Mouse (Mus musculus) heart, postnatal 14 days (tissue): Measurements from ENCODE around the gene Pnp. TPM values are rescaled to one million over a fixed set of nuclear protein-coding genes. Genes with fewer than 3 reads are reported as not detected.
"Not testable (repeated sequence)": the region's sequence is repeated elsewhere in the genome, so short reads cannot be mapped to it uniquely, and the experiment has no call there.

Experiments used
- DNase-seq, 2 experiments: peaks; one replicate each; pipeline ENCODE4 v3.0.0; 2021 to 2022
- intact Hi-C: fragments of 180-260 bp; cut with DNase I; formaldehyde crosslinking; loops from one replicate; pipeline ENCODE4 v1.15.1; 2025
- long read RNA-seq, 2 experiments: library from polyadenylated mRNA; stranded (forward); transcript quantifications; one replicate each; pipeline ENCODE4 v2.0.0; 2021
- total RNA-seq, 2 experiments: library from RNA; stranded (reverse); gene quantifications; 2 replicates each; pipeline ENCODE4 v1.2.3; 2021

The Pnp gene
- total RNA-seq: 10 to 100 TPM; 15.6 to 17.3 TPM
- long read RNA-seq, experiment 1, transcript Pnp-201 (6 exons, 2,942 nt): major isoform, 15 of 16 reads
- long read RNA-seq, experiment 1, partial matches to known transcripts: 1 of 16 reads
- long read RNA-seq, experiment 1, other reads (novel, unspliced or antisense): 0 of 16 reads
- long read RNA-seq, experiment 2, transcript Pnp-201 (6 exons, 2,942 nt): major isoform, 17 of 17 reads
- long read RNA-seq, experiment 2, partial matches to known transcripts: 0 of 17 reads
- long read RNA-seq, experiment 2, other reads (novel, unspliced or antisense): 0 of 17 reads

DNA sequence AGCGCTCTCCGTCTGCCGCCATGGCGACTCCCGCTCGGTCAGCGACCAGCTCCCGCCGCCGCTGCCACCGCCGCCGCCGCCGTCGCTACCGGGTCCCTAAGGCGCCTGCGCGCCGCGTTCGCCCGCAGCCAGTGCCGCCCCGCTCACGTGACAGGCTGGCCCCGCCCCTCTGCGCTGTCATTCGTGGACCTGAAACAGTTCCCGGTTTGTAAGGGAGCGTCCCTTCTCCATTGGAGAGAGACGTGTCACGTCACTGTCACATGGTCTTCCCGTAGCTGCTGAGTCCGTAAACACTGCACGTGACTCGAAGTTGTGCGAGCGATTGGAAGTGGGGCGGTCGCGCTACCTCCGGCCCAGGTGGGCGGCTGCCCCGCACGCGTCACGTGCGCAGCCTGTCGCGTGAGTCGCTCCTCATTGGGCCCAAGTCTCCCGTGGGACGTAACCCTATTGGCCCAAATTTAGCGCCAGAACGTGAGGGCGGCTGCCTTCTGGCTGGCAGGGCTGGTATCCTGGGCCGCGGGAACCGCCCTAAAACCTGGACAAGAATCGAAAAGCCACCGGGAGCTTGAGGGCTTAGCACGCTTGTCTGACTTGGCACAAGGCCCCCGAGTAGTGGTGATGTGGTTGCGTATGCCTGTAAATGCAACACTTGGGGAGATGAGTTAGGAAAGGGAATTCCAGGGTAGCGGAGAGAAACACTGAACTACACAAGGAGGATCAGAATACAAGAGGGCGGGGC is at the start of gene Pnp, which contains the start of gene Pip4p1:
TSS of gene Pnp (plus strand) at position 329 of the 739 bp plus-strand sequence.
TSS of gene Pip4p1 (minus strand) at position 103 of the 739 bp plus-strand sequence.
- peak; percentile 99 for DNase-seq
- intact Hi-C loops: no loop called here

DNA sequence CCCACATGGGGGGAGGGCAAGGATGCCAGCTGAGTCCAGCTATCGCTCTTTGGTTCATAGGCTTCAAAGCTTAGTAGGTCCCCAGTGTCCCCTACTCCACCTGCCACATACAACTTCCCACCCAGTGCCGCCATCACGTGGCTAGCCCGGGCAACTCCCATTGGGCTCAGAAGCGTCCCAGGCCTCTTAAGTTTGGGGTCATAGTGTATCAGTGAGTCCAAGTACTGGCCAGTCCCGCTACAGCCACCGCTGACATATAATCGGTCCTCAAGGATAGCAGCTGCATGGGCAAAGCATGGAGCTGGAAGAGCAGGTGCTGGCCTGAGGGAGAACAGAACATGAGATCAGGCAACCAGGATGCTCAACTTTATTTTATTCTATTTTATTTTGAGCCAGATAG is 39.3 kb upstream of the Pnp start:
- no peak for DNase-seq
- intact Hi-C loops: no loop called here

GRCm38 (mm10) chr14:50892091-50892490 is 38.8 kb upstream of the Pnp start:
- no peak for DNase-seq
- intact Hi-C loops: no loop called here

GRCm38 (mm10) chr14:50892541-50893459 is 38.1 kb upstream of the Pnp start:
- intact Hi-C loops: no loop called here
- DNase-seq: peak; percentile 29 to 34

DNA sequence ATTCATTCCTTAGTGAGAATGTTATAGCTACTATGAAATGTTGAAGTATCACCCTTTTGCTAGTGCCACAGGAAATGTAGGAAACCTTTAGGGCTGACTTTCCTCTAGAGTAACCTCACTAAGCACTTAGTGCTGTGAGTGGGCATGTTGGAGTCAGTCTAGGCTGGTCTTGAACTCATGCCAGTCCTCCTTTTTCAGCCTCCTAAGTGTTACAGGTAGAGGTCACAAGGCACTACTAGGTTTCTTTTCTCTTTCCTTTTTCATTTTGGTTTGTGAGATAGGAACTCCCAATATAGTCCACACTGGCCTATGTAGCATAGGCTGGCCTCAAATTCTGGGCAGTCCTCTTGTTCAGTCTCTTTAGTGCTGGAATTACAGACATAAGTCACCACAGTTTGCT is 35.5 kb upstream of the Pnp start:
- no peak for DNase-seq
- intact Hi-C loops: no loop called here

GRCm38 (mm10) chr14:50895985-50896746 is 34.7 kb upstream of the Pnp start:
- peak; percentile 58 to 62 for DNase-seq
- intact Hi-C loops: no loop called here

GRCm38 (mm10) chr14:50896747-50897373 is 34.0 kb upstream of the Pnp start:
- peak in 1 of 2 experiments; percentile 23 for DNase-seq
- intact Hi-C loops: no loop called here

DNA sequence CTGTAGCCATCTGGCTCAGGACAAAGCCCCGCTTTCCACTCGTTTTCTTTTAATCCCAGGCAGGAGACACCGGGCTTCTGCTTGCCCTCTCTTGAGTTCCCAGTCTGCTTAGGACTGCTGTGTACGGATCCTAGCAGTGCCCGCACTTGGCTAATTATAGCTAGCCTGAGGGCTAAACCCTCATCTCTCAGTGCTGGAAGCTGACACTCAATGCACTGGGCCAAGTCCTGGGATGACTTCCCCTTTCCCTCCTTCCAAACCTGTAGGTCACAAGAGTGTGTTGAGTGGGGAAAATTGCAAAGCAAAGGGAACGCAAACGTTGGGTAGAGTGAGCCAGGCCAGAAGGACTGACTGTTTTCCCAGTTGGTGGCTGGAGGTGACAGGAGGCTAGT is 33.5 kb upstream of the Pnp start, which contains the start of gene Klhl33:
TSS of gene Klhl33 (minus strand) at position 134 of the 392 bp plus-strand sequence.
- intact Hi-C loops: no loop called here
- peak; percentile 17 to 42 for DNase-seq

DNA sequence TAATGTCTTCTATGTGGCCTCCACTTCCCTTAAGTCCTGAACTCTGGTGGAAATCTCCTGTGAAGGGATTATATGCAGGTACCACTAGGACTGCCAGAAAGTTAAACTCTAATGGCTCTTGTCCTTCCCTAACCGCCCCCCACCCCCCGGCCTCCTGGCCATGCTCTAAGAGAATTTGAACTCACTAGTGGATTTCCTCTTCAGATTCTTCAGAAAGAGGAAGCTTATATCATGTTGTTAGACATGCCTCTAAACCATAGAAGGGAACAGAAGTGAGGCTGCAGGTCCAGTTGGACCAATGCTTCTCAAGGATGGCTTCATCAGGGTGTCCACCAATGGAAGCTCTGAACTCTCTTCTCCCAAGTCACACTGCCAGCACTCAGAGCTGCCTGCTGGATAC is 32.9 kb upstream of the Pnp start:
- intact Hi-C loops, DNase-seq: not testable (repeated sequence)

- intact Hi-C loops: no loop called here
- peak; percentile 30 to 35 for DNase-seq
Observed at GRCm38 (mm10) chr14:50903973-50904827, 26.7 kb upstream of the Pnp start.

GRCm38 (mm10) chr14:50904828-50905129 is 26.1 kb upstream of the Pnp start:
- intact Hi-C loops: no loop called here
- no peak for DNase-seq

- intact Hi-C loops, DNase-seq: not testable (repeated sequence)
Observed at GRCm38 (mm10) chr14:50905327-50905726, 25.6 kb upstream of the Pnp start.

DNA sequence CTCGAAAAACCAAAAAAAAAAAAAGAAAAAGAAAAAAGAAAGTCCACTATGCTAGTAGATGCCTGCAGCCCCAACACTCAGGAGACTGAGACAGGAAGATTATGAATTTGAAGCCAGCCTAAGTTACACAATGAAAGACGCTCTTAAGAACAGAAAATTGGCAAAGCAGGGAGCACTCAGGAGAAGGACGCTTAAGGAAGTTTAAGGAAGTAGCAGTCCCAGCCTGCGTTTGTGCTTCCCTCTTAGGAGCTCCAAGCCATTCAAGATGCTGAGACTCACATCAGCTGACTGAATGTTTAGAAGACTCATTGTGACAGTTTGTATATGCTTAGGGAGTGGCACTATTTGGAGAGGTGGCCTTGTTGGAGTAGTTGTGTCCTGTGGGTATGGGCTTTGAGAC is 22.8 kb upstream of the Pnp start:
- no peak for DNase-seq
- intact Hi-C loops: no loop called here

DNA sequence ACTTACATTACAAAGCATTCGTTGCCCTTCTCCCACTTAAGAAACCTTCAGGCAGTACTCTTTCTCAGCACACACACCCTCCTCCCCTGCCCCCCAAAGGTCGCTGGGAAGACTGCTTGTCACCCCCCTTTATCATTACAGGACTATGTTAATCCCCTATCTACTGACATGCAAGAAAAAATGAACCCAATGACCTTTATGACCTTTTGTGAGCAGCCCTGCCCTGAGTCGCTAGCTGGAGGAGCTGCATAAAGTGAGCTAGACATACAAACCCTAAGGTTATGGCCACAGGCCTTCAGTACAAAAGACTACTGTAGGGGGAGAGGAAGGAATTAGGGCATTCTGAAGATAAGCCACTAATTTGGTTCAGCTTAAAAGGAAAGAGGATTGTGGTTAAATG is 19.5 kb upstream of the Pnp start:
- no peak for DNase-seq
- intact Hi-C loops: no loop called here

DNA sequence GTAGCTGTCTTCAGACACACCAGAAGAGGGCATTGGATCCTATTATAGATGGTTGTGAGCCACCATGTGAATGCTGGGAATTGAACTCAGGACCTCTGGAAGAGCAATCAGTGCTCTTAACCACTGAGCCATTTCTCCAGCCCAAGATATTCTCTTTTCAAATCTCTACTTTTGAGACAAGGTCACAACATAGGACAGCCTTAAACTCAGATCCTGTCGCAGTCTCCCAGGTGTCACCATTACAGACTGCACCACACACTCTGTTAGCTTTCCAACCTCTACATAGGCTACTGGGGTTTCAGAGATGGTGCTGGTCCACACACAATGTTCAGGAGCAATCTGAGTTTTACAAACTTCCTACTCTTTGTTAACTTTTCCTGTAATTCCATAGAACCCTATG is 7.4 kb upstream of the Pnp start:
- DNase-seq: not testable (repeated sequence)
- intact Hi-C loops: loop anchor here (5.0 kb wide), 1 partner anchor 139 kb away; no protein-coding TSS in a partner anchor

DNA sequence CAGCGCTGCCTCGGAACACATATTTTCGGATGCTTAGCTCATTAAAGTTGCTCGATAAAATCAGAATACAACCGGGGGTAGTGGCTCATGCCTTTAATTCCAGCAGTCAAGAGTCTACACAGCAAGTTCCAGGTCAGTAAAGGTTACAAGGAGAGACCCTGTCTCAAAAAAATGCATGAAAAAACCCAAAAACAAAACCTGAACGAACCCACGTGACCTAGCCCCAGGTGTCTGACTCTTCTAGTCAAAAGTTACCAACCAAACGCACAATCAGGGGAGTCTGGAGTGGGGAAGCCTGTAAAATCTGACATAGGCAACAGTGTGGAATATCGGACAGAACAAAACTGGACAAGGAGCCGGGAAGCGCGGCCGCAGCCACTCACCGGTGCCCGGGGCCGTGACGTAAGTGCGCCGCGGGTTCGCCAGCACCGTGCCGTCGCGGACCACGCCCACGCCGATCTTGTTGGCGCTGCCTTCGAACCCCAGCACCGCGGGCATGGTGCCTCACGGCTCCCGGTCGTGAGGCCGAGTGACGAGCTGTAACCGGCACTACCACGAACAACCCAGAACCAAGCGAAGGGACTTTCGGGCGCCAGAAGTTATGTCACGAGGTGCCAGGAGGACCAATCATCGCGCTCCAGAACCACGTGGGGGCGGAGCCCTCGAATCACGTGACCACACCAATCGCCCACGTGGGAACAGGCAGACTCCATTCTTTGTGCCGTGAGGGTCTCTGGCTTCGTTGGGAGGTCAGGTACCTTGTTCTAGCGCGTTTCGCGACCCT is 6.4 kb upstream of the Pnp start, which contains the start of the genes Osgep and Apex1:
TSS of gene Osgep (minus strand) at position 613 of the 784 bp plus-strand sequence.
TSS of gene Apex1 (plus strand) at position 688 of the 784 bp plus-strand sequence.
- intact Hi-C loops: loop anchor here (5.0 kb wide), 3 partner anchors 52 to 138 kb away; partner anchors contain the start of genes Ccnb1ip1, Parp2 and Tep1

DNA sequence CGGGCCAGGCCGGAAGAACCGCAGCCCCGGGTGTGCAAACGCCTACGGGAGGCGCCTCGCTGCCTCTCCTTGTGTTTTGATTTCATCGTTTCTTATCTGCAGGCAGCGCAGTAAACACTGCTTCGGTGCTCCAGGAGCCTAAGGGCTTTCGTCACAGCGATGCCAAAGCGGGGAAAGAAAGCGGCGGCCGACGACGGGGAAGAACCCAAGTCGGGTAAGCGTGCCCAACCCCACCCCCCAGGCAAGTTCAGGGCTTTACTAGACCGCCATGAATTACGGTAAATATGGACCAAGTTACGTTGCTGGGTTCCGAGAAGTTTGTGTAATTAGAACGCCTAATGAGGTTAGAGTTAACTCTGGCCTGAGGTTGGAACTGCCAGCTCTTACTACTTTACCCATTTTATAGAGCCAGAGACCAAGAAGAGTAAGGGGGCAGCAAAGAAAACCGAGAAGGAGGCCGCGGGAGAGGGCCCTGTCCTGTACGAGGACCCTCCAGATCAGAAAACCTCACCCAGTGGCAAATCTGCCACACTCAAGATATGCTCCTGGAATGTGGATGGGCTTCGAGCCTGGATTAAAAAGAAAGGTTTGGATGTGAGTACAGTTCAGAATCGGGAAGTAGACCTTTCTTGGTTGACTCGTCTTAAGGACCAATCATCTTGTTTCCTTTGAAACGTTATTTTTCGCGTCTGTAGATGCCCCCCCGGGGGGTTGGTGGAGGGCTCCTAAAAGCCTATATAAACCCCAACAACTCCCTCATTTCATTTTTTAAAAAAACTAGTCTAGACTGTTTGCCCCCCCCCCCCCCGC is 5.6 kb upstream of the Pnp start:
- intact Hi-C loops: loop anchor here (5.0 kb wide), 2 partner anchors 53 to 118 kb away; partner anchors contain the start of genes Ccnb1ip1, Parp2 and Tep1
- no peak for DNase-seq

More for the DNA sequence above, 6.4 kb upstream of the Pnp start, which contains the start of the genes Osgep and Apex1:
- DNase-seq: peak; percentile 92 to 93
